Mouse (Mus musculus) brain, embryonic 14.5 days (tissue): Measurements from ENCODE around the gene Katnb1.

Experiments
- CTCF ChIP-seq: fragments of 200-500 bp; IDR thresholded peaks from 2 replicates; pipeline ENCODE4 v1.5.1; 2012; ENCODE audit warnings: inconsistent platforms, mild to moderate bottlenecking, moderate library complexity, borderline replicate concordance; ENCODE audit not compliant: insufficient read depth, insufficient read length; ENCODE audit errors: extremely low read depth
- POLR2A ChIP-seq: fragments of 200-500 bp; IDR thresholded peaks from 2 replicates; pipeline ENCODE4 v1.6.1; 2012; ENCODE audit warnings: mild to moderate bottlenecking, inconsistent platforms, borderline replicate concordance; ENCODE audit not compliant: poor library complexity, insufficient read depth, insufficient read length, severe bottlenecking; ENCODE audit errors: extremely low read depth

GRCm38 (mm10) chr8:95128750-95129260 is 47.8 kb downstream of the Katnb1 start:
- no peak for TF ChIP-seq CTCF
- no peak for TF ChIP-seq POLR2A
